Mouse (Mus musculus): Measurements from ENCODE around the gene Slc7a7.

GRCm38 (mm10) chr14:54445476-54445875 lies 27.9 kb upstream of the Slc7a7 start:
- TF ChIP-seq EP300 (IDR thresholded peaks at IDR 0.05; ENCODE audit: low read depth) (no peak), CTCF (IDR thresholded peaks at IDR 0.05; ENCODE audit: low read depth) (no peak)

Measured in liver, embryonic 14.5 days (tissue).